Mouse (Mus musculus) cerebellum, adult 2 months (tissue): ENCODE data around the gene Lamb2. TPM values are rescaled to one million over a fixed set of nuclear protein-coding genes. Genes with fewer than 3 reads are reported as not detected.

Source experiments
- DNase-seq, 2 experiments: peaks; one replicate each; pipeline ENCODE4 v3.0.0; 2021
- H3K27ac ChIP-seq: fragments of 200-500 bp; 2 replicates; pipeline ENCODE4 v1.5.1; 2012; ENCODE audit warnings: low read length, control low read depth, inconsistent platforms; ENCODE audit not compliant: insufficient read depth
- H3K27me3 ChIP-seq: fragments of 200-500 bp; 2 replicates; pipeline ENCODE4 v1.6.1; 2012; ENCODE audit warnings: inconsistent platforms, mild to moderate bottlenecking, low read length, moderate library complexity; ENCODE audit not compliant: control insufficient read depth, insufficient read depth
- H3K4me1 ChIP-seq: fragments of 200-500 bp; 2 replicates; pipeline ENCODE4 v1.6.1; 2011; ENCODE audit warnings: low read length; ENCODE audit not compliant: control insufficient read depth, insufficient read depth
- H3K4me3 ChIP-seq: fragments of 200-500 bp; replicated peaks from 2 replicates; pipeline ENCODE3; 2011; ENCODE audit warnings: mild to moderate bottlenecking, low read depth, low read length, control low read depth; ENCODE audit not compliant: insufficient read depth
- CTCF ChIP-seq: fragments of 200-500 bp; IDR thresholded peaks from 2 replicates; pipeline ENCODE4 v1.5.1; 2011; ENCODE audit warnings: low read depth, mild to moderate bottlenecking, control low read depth, low read length, moderate library complexity, borderline replicate concordance; ENCODE audit not compliant: insufficient read depth
- POLR2A ChIP-seq: fragments of 200-500 bp; IDR thresholded peaks from 2 replicates; pipeline ENCODE4 v1.6.1; 2011; ENCODE audit warnings: low read length, control low read depth, borderline replicate concordance; ENCODE audit not compliant: insufficient read depth
- WGBS: fragments of 180-500 bp; shearing (Covaris S2); methylation state at CpG from one replicate; pipeline ENCODE4 v1.1.7; 2018; 5-methylcytosine and 5-hydroxymethylcytosine counted together
- polyA plus RNA-seq: library from polyadenylated mRNA; depleted of rRNA; stranded (reverse); fragments of >200 nt; gene quantifications from 2 replicates; pipeline ENCODE4 v1.2.3, GENCODE M21; 2012

Lamb2 gene
- polyA plus RNA-seq, 1 experiment, result 34.2 TPM

- TF ChIP-seq POLR2A (no peak), CTCF (no peak)
- Histone ChIP-seq H3K27me3 (no peaks in the 10 kb centered on the region), H3K4me3 (no peak overlapping the region), H3K4me1 (peaks cover 3% of the 10 kb centered on the region; the same call in 1 of the 2 replicates), H3K27ac (no peak overlapping the region)
- DNase-seq, result no peak
- WGBS, result 88% methylated on average over 9 of the region's 9 CpGs
These were observed 15.8 kb upstream of the Lamb2 start for GRCm38 (mm10) chr9:108463713-108464112.

DNA sequence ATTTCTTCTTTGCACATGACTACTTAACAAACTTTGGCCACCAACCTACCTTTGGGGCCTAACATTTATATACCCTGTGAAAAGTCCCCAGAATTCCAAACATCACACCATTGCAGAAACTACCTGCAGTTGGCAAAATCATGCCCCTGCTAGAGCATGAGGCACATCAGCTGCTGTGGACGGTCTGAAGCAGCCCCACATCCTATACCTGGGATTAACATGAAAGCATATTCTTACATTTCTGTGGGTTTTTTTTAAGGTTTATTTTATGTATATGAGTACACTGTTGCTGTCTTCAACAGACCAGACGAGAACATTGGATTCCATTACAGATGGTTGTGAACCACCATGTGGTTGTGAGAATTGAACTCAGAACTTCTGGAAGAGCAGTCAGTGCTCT lies 13.3 kb upstream of the Lamb2 start:
- peaks cover 3% of the 10 kb centered on the region; the same call in 1 of the 2 replicates for H3K4me1 ChIP-seq
- H3K27ac ChIP-seq, result no peak overlapping the region
- TF ChIP-seq CTCF (no peak), POLR2A (no peak)
- no peak overlapping the region for H3K4me3 ChIP-seq
- H3K27me3 ChIP-seq, result no peaks in the 10 kb centered on the region
- DNase-seq, result no peak
- WGBS, result 98% methylated on average over 2 of the region's 2 CpGs

GRCm38 (mm10) chr9:108469430-108469829 lies 10.1 kb upstream of the Lamb2 start:
- Histone ChIP-seq H3K4me1 (no peaks in the 10 kb centered on the region), H3K27ac (no peak overlapping the region), H3K27me3 (no peaks in the 10 kb centered on the region), H3K4me3 (no peak overlapping the region)
- 83% methylated on average over 5 of the region's 5 CpGs for whole genome bisulfite sequencing
- no peak for TF ChIP-seq CTCF
- no peak for TF ChIP-seq POLR2A
- no peak for DNase-seq

DNA sequence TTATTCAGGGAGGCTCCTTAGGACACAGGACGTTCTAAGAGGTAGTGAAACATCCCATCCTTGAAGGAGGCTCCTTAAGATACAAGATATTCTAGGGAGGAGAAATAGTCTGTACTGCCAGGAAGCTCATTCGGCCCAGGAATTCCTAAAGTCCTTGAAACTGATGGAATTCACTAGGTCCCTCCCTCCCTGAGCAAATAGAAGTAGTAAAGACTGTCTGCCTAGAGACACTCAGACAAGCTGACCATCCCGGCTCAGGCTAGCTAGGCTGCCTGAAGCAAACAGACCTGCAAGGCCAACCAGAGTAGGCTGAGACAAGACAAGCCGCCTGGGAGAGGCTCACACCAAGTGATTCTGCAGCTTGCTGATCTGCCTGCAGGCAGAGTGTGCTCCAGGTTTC lies 9.7 kb upstream of the Lamb2 start:
- no peak overlapping the region for H3K27ac ChIP-seq
- WGBS, result 78% methylated on average over 4 of the region's 4 CpGs

DNA sequence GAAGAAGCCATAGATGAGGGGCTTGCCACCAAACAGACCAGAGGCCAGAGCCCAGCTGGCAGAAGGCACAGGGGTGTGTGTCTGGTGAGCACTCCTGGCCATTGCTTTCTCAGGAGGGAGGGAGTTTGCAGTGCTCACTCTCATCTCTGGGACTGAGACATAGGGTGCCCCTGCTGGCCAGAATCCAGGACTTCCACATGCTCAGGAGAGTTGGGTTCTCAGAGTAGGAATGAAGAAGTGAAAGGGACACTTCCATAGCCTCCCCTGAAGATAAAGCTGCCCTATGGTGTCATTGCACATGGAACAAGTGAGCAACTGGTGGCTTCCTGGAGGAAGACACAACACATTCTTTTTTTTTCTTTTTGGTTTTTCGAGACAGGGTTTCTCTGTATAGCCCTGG lies 5.0 kb upstream of the Lamb2 start:
- H3K4me1 ChIP-seq, result no peaks in the 10 kb centered on the region
- no peak for DNase-seq
- H3K4me3 ChIP-seq, result no peak overlapping the region
- no peak overlapping the region for H3K27ac ChIP-seq
- TF ChIP-seq POLR2A (no peak), CTCF (no peak)
- H3K27me3 ChIP-seq, result no peaks in the 10 kb centered on the region
- WGBS, result 32% methylated on average over 1 of the region's 1 CpGs

More for the DNA sequence above, 9.7 kb upstream of the Lamb2 start:
- no peak for TF ChIP-seq POLR2A
- TF ChIP-seq CTCF, result no peak
- no peak overlapping the region for H3K4me3 ChIP-seq
- no peaks in the 10 kb centered on the region for H3K4me1 ChIP-seq
- no peak for DNase-seq
- no peaks in the 10 kb centered on the region for H3K27me3 ChIP-seq

GRCm38 (mm10) chr9:108478638-108479156 lies 839 bp upstream of the Lamb2 start:
- Histone ChIP-seq H3K4me1 (no peaks in the 10 kb centered on the region), H3K27me3 (no peaks in the 10 kb centered on the region), H3K4me3 (peak overlapping the region; percentile 4), H3K27ac (no peak overlapping the region)
- no peak for DNase-seq
- 3% methylated on average over 20 of the region's 20 CpGs for WGBS
- no peak for TF ChIP-seq CTCF
- no peak for TF ChIP-seq POLR2A

GRCm38 (mm10) chr9:108479241-108479640 lies 295 bp upstream of the Lamb2 start:
- Histone ChIP-seq H3K4me3 (no peak overlapping the region), H3K4me1 (no peaks in the 10 kb centered on the region), H3K27ac (no peak overlapping the region), H3K27me3 (no peaks in the 10 kb centered on the region)
- TF ChIP-seq POLR2A, result no peak
- TF ChIP-seq CTCF, result no peak
- no peak for DNase-seq
- WGBS, result 27% methylated on average over 11 of the region's 11 CpGs

- Histone ChIP-seq H3K4me1 (no peaks in the 10 kb centered on the region), H3K27me3 (no peaks in the 10 kb centered on the region), H3K4me3 (no peak overlapping the region), H3K27ac (no peak overlapping the region)
- TF ChIP-seq POLR2A (no peak), CTCF (no peak)
- WGBS, result 87% methylated on average over 28 of the region's 28 CpGs
- DNase-seq, result no peak
These were observed 1.4 kb downstream of the Lamb2 start for GRCm38 (mm10) chr9:108480813-108481519.
